Mouse (Mus musculus) ES-Bruce4 (cell line): ENCODE data around the gene Heatr5b.

Source experiments
- CTCF ChIP-seq: IDR thresholded peaks from one replicate; pipeline ENCODE4 v1.8.1; 2011; ENCODE audit warnings: low read depth, low read length
- EP300 ChIP-seq: IDR thresholded peaks from 2 replicates; pipeline ENCODE4 v1.6.1; 2011; ENCODE audit warnings: low read depth, low read length; ENCODE audit not compliant: insufficient read depth
- POLR2A ChIP-seq: IDR thresholded peaks from one replicate; pipeline ENCODE4 v1.8.1; 2011; ENCODE audit warnings: low read length; ENCODE audit not compliant: insufficient read depth

GRCm38 (mm10) chr17:78708422-78708821, 126.7 kb downstream of the Heatr5b start:
- no peak for TF ChIP-seq POLR2A
- TF ChIP-seq CTCF = no peak
- TF ChIP-seq EP300 = no peak
